13 mouse cellular contexts compared by ENCODE assay signal in the genomic region with DNA sequence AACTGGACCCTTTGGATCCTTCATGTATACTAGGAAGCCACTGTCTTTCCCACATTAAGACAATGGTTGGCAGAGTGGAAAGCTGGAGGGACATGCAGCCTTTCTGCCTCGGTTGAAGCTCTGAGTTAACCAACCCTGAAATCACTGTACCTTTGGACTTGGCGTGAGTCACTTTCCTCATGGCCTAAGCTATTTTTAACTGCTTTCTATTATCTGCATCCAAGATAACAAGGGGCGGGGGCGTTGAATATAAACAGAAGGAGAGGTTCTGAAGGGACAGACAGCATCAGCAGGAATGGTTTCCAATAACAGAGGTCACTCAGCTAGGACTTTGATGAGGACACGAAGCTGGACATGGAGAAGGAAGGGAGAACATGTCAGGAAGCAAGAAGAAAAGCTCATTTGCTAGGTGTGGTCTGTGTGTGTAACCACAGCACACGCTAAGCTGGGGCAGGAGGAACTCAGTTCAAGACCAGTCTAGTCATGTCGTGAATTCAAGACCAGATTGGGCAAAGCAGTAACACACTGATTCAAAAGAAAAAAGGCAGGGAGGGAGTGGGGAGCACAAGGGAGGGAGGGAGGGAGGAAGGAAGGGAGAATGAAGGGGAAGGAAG.
DNase-seq lines count a peak whose midpoint lies in the region; ATAC-seq and TF ChIP-seq lines count a peak whose summit lies in the region.
"Had no signal": no experiment of that assay in that cellular context is flagged by ENCODE, and none has a peak within 500 bp of the region (broad histone marks: within the 10 kb centered on the region; RNA-seq: fewer than 3 reads in every experiment).

No protein-coding gene starts in this region.

- no peak for TF ChIP-seq POLR2A in kidney, adult 2 months (IDR thresholded peaks at IDR 0.05; ENCODE audit: low read depth, low read length)

- no peak for TF ChIP-seq CTCF in kidney, adult 2 months (conservative IDR thresholded peaks at IDR 0.05; ENCODE audit: insufficient read depth, insufficient read length, low read depth, low read length)

- no peak overlapping the region for H3K4me2 ChIP-seq in intestine, embryonic 15.5 days (replicated peaks)
- H3K4me2 ChIP-seq: limb, embryonic 15.5 days; midbrain, embryonic 13.5 days had no signal

- no peaks in the 10 kb centered on the region for H3K9me3 ChIP-seq in intestine, embryonic 15.5 days
- H3K9me3 ChIP-seq: limb, embryonic 15.5 days; midbrain, embryonic 13.5 days had no signal

- peak; percentile 66 for DNase-seq in kidney, adult 2 months
- DNase-seq in kidney, postnatal 10 days, result no peak
- peak; percentile 58 for DNase-seq in 416B (ENCODE audit: low read depth)
- DNase-seq in heart, adult 9 months (ENCODE audit: low spot score in 2 of 2), result peak; percentile 22 to 35
- no peak for DNase-seq in gastrocnemius, adult 18-20 months (ENCODE audit: low spot score)
- no peak for DNase-seq in right cerebral cortex, postnatal 36 days (ENCODE audit: low spot score in 2 of 2)
- no peak for DNase-seq in left cerebral cortex, adult 9 months (ENCODE audit: low spot score in 2 of 2)
- DNase-seq: cerebellum, adult 2 months; forebrain, postnatal 0 days; thymus, postnatal 36 days had no signal

- H3K4me3 ChIP-seq in kidney, adult 2 months (ENCODE audit: insufficient read depth, low read depth, low read length), result no peak overlapping the region
- H3K4me3 ChIP-seq in intestine, embryonic 15.5 days (replicated peaks), result no peak overlapping the region
- H3K4me3 ChIP-seq: limb, embryonic 15.5 days; midbrain, embryonic 13.5 days had no signal

- peak; percentile 93 for ATAC-seq in intestine, embryonic 15.5 days
- ATAC-seq: forebrain, postnatal 0 days; midbrain, embryonic 13.5 days had no signal

- no peaks in the 10 kb centered on the region for H3K27me3 ChIP-seq in kidney, adult 2 months (replicated peaks; ENCODE audit: control insufficient read depth, insufficient read depth, low read length)
- no peaks in the 10 kb centered on the region for H3K27me3 ChIP-seq in intestine, embryonic 15.5 days (replicated peaks)
- H3K27me3 ChIP-seq: limb, embryonic 15.5 days had no signal

- H3K27ac ChIP-seq in kidney, adult 2 months (ENCODE audit: insufficient read depth, low read depth, low read length), result peak overlapping the region; percentile 79
- H3K27ac ChIP-seq in intestine, embryonic 15.5 days, result no peak overlapping the region
- H3K27ac ChIP-seq: limb, embryonic 15.5 days; midbrain, embryonic 13.5 days had no signal

- WGBS in kidney, adult 2 months, result 42% methylated on average over 7 of the region's 7 CpGs
- WGBS in intestine, embryonic 15.5 days, result 35% methylated on average over 7 of the region's 7 CpGs

- peaks cover 5% of the 10 kb centered on the region; the same call in 1 of the 2 replicates for H3K4me1 ChIP-seq in kidney, adult 2 months (ENCODE audit: control insufficient read depth, insufficient read depth, low read length)
- H3K4me1 ChIP-seq in intestine, embryonic 15.5 days (replicated peaks), result no peaks in the 10 kb centered on the region
- H3K4me1 ChIP-seq: limb, embryonic 15.5 days; midbrain, embryonic 13.5 days had no signal

- no peaks in the 10 kb centered on the region for H3K36me3 ChIP-seq in kidney, adult 2 months (ENCODE audit: control insufficient read depth, insufficient read depth, low read length)
- H3K36me3 ChIP-seq in intestine, embryonic 15.5 days, result no peaks in the 10 kb centered on the region
- H3K36me3 ChIP-seq: limb, embryonic 15.5 days; midbrain, embryonic 13.5 days had no signal

- H3K9ac ChIP-seq in intestine, embryonic 15.5 days, result no peak overlapping the region
- H3K9ac ChIP-seq: forebrain, postnatal 0 days; limb, embryonic 15.5 days; midbrain, embryonic 13.5 days had no signal

Comparison
In these comparisons a context has a peak if more than half of its experiments do, and no peak if none do; other contexts are left out.
1. DNase-seq: peak in kidney, adult 2 months (single experiment), 416B (single experiment) and heart, adult 9 months (2 of 2); none in kidney, postnatal 10 days (single experiment), gastrocnemius, adult 18-20 months (single experiment), right cerebral cortex, postnatal 36 days (0 of 2) and left cerebral cortex, adult 9 months (0 of 2).